Mouse (Mus musculus) forebrain, embryonic 12.5 days (tissue): ENCODE measurements around the gene Nudt19. TPM values are rescaled to one million over a fixed set of nuclear protein-coding genes. Genes with fewer than 3 reads are reported as not detected.

Experiments used
- ATAC-seq: fragments of 200-750 bp; cut with Nextera tagmentation; 2 replicates; pipeline ENCODE4 v1.8.0; 2017; ENCODE audit warnings: moderate TSS enrichment; ENCODE audit not compliant: low FRiP score
- H3K27ac ChIP-seq: fragments of 300-500 bp; sonication (generic); 2 replicates; pipeline ENCODE4 v1.5.1; 2016; ENCODE audit warnings: mild to moderate bottlenecking
- H3K27me3 ChIP-seq: fragments of 300-500 bp; sonication (generic); 2 replicates; pipeline ENCODE4 v1.6.1; 2016; ENCODE audit warnings: mild to moderate bottlenecking
- H3K36me3 ChIP-seq: fragments of 300-500 bp; sonication (generic); replicated peaks from 2 replicates; pipeline ENCODE4 v1.6.1; 2016; ENCODE audit warnings: mild to moderate bottlenecking
- H3K4me1 ChIP-seq: fragments of 300-500 bp; sonication (generic); 2 replicates; pipeline ENCODE4 v1.6.1; 2016
- H3K4me2 ChIP-seq: fragments of 300-500 bp; sonication (generic); 2 replicates; pipeline ENCODE4 v1.6.1; 2016; ENCODE audit warnings: mild to moderate bottlenecking, moderate library complexity
- H3K4me3 ChIP-seq: fragments of 300-500 bp; sonication (generic); replicated peaks from 2 replicates; pipeline ENCODE4 v1.5.1; 2016; ENCODE audit warnings: mild to moderate bottlenecking
- H3K9ac ChIP-seq: fragments of 300-500 bp; sonication (generic); 2 replicates; pipeline ENCODE4 v1.6.1; 2016; ENCODE audit warnings: mild to moderate bottlenecking
- H3K9me3 ChIP-seq: fragments of 300-500 bp; sonication (generic); 2 replicates; pipeline ENCODE4 v1.6.1; 2016
- WGBS: fragments of 180-500 bp; shearing (Covaris S2); methylation state at CpG from one replicate; pipeline ENCODE4 v1.1.7; 2016; 5-methylcytosine and 5-hydroxymethylcytosine counted together
- polyA plus RNA-seq: library from polyadenylated mRNA; unstranded; fragments of >200 nt; fragmentation: Nextera tagmentation; extraction: Ambion mirVana; gene quantifications from 2 replicates; pipeline ENCODE4 v1.2.1, GENCODE M21; 2016

Nudt19 gene
- polyA plus RNA-seq, 1 experiment from 2014 or later = 47.5 TPM

DNA sequence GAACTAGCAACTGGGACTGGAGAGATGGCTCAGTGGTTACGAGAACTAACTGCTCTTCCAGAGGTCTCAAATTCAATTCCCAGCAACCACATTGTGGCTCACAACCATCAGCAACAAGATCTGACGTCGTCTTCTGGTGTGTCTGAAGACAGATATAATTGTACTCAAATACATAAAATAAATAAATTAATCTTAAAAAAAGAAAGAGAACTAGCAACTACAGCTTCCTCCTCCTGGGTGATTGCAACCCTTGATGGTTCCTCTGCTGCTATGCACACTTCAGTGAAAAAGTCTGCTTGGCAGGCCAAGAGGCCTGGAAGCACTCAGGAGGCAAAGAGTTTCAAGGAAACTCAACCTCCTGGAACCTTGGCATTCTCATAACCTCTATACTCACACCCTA is 26.1 kb downstream of the Nudt19 start:
- no peaks in the 10 kb centered on the region for H3K27me3 ChIP-seq
- 68% methylated on average over 3 of the region's 3 CpGs for WGBS
- no peak for ATAC-seq
- H3K4me3 ChIP-seq = no peak overlapping the region
- no peak overlapping the region for H3K9ac ChIP-seq
- H3K9me3 ChIP-seq = no peaks in the 10 kb centered on the region
- H3K4me1 ChIP-seq = no peaks in the 10 kb centered on the region
- H3K4me2 ChIP-seq = no peak overlapping the region
- H3K36me3 ChIP-seq = no peaks in the 10 kb centered on the region
- no peak overlapping the region for H3K27ac ChIP-seq

DNA sequence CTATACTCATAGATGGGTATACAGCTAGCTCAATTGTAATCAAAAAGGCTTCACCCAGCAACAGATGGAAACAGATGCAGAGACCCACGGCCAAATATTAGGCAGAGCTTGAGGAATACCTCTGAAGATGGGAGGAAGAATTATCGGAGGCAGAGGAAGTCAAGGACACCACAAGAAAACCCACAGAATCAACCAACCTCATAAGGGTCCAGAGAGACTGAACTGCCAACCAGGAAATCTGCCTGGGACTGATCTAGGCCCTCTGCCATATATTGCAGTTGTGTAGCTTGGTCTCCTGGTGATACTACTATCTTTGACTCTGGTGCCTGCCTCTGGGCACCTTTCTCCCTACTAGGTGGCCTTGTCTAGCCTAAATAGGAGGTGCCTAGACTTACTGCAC is 29.3 kb downstream of the Nudt19 start:
- Histone ChIP-seq H3K4me3 (no peak overlapping the region), H3K27me3 (no peaks in the 10 kb centered on the region), H3K4me1 (no peaks in the 10 kb centered on the region), H3K27ac (no peak overlapping the region), H3K36me3 (no peaks in the 10 kb centered on the region), H3K4me2 (no peak overlapping the region), H3K9me3 (no peaks in the 10 kb centered on the region), H3K9ac (no peak overlapping the region)
- 82% methylated on average over 2 of the region's 2 CpGs for WGBS
- ATAC-seq = no peak

DNA sequence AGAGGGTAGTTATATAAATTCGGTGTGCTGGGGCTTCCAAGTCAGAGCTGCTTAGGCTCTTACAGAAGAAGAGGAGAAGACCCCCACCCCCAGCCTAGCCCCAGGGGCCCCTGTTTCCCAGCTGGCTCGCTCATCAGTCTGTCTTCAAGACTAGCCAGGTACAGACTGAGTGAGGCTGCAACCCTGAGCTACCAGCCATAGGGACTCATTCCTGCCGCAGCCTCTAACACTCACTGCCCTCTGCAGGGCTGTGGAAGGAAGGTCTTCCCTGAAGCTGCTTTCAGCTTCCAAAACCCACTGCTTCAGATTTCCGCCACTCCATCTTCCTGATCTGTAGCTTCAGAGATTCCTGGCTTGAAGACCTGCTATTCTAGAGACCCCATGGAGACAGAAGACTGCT is 54.1 kb downstream of the Nudt19 start:
- Histone ChIP-seq H3K4me3 (no peak overlapping the region), H3K4me1 (no peaks in the 10 kb centered on the region), H3K36me3 (no peaks in the 10 kb centered on the region), H3K9ac (no peak overlapping the region), H3K27ac (no peak overlapping the region), H3K4me2 (no peak overlapping the region), H3K27me3 (no peaks in the 10 kb centered on the region), H3K9me3 (no peaks in the 10 kb centered on the region)
- WGBS = 29% methylated on average over 4 of the region's 4 CpGs
- no peak for ATAC-seq

DNA sequence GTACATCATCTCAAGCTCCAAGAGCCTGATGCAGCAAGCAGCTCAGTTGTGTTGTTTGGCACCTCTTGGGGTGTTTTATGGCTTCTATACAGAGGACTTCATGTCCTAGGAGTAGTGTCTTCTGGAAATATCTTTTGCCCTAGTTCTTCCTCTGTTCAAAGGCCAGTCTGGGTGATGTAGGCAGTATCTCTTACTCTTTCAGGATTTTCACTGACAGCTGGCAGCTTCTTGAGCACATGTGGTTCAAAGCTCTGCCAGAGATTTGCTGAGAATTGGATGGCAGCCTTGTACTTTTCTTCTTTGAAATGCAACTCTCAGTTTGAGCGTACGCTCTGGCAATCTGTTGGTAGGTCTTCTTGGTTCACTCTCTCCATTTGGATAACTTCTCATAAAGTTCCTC is 58.6 kb downstream of the Nudt19 start:
- no peaks in the 10 kb centered on the region for H3K9me3 ChIP-seq
- no peaks in the 10 kb centered on the region for H3K27me3 ChIP-seq
- H3K4me1 ChIP-seq = no peaks in the 10 kb centered on the region
- no peak overlapping the region for H3K27ac ChIP-seq
- H3K9ac ChIP-seq = no peak overlapping the region
- no peaks in the 10 kb centered on the region for H3K36me3 ChIP-seq
- no peak overlapping the region for H3K4me2 ChIP-seq
- no peak for ATAC-seq
- WGBS = 100% methylated on average over 2 of the region's 2 CpGs
- H3K4me3 ChIP-seq = no peak overlapping the region

Other genes starting within 250 kb of the Nudt19 start
- gene Gpatch1, start 237.9 kb downstream of the Nudt19 start, polyA plus RNA-seq = 20.2 and 20.4 TPM in 2 replicates
- gene Rhpn2, start 222.1 kb downstream of the Nudt19 start, polyA plus RNA-seq = 1.9 and 2.2 TPM in 2 replicates
- 23.8 and 26.3 TPM in 2 replicates for gene Faap24, start 159.5 kb downstream of the Nudt19 start, polyA plus RNA-seq
- 58.9 and 59.8 TPM in 2 replicates for gene Cep89, start 159.3 kb downstream of the Nudt19 start, polyA plus RNA-seq
- gene Slc7a9, start 107.5 kb downstream of the Nudt19 start, polyA plus RNA-seq = 0.14 TPM in 1 of 2 replicates, not detected in the other
- gene Tdrd12, start 18.6 kb downstream of the Nudt19 start, polyA plus RNA-seq = 0.12 and 0.17 TPM in 2 replicates
- gene Rgs9bp, start 29.3 kb upstream of the Nudt19 start, polyA plus RNA-seq = 0.04 and 0.14 TPM in 2 replicates
- 33.4 and 36.7 TPM in 2 replicates for gene Ankrd27, start 29.9 kb upstream of the Nudt19 start, polyA plus RNA-seq
- gene Pdcd5, start 91.2 kb upstream of the Nudt19 start, polyA plus RNA-seq = 265 and 275 TPM in 2 replicates
- gene Dpy19l3, start 198.2 kb upstream of the Nudt19 start, polyA plus RNA-seq = 40.4 and 42.5 TPM in 2 replicates
- 23.2 and 26.9 TPM in 2 replicates for gene Zfp507, start 246.7 kb upstream of the Nudt19 start, polyA plus RNA-seq